ENCODE assay signal across 13 mouse cellular contexts in the genomic region with DNA sequence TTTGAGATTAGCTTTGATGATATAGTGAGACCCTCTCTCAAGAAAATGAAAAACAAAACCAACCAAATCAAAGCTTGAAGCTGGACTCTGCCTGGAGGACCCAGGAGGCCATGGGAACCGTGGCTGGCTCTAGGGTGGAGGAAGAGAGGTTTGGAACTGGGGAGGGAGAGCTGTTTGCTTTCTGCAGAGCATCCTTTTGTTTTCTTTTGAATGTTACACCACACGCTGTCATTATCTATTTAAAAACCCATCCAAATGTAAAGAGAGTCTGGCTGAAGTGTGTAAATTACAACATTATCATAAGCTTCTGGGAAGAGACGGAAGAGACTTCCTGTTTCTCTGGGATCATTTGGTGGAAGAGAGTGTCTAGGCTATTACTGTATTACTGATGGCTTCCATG. TPM values are rescaled to one million over a fixed set of nuclear protein-coding genes. Genes with fewer than 3 reads are reported as not detected.
DNase-seq lines count a peak whose midpoint lies in the region; ATAC-seq and TF ChIP-seq lines count a peak whose summit lies in the region.
"Had no signal": no experiment of that assay in that cellular context is flagged by ENCODE, and none has a peak within 500 bp of the region (broad histone marks: within the 10 kb centered on the region; RNA-seq: fewer than 3 reads in every experiment).

No protein-coding gene starts in this region.

- TF ChIP-seq CTCF in layer of hippocampus, adult 2 months (conservative IDR thresholded peaks at IDR 0.05): no peak

- no peak overlapping the region for H3K4me3 ChIP-seq in heart, embryonic 12.5 days
- H3K4me3 ChIP-seq in layer of hippocampus, adult 2 months: no peak overlapping the region
- no peak overlapping the region for H3K4me3 ChIP-seq in embryonic facial prominence, embryonic 10.5 days
- no peak overlapping the region for H3K4me3 ChIP-seq in liver, embryonic 16.5 days (ENCODE audit: low read depth, low read length)
- H3K4me3 ChIP-seq in forebrain, embryonic 14.5 days (ENCODE audit: low read depth, low read length): no peak overlapping the region
- H3K4me3 ChIP-seq: myocyte had no signal

- no peak for DNase-seq in heart, postnatal 4 days
- DNase-seq in layer of hippocampus, adult 2 months (ENCODE audit: low spot score in 2 of 2): no peak
- DNase-seq in layer of hippocampus, postnatal 25 days (ENCODE audit: extremely low spot score in 1 of 2, low spot score in 1 of 2): no peak
- DNase-seq in embryonic facial prominence, embryonic 10.5 days (ENCODE audit: low spot score): no peak
- DNase-seq in right cerebral cortex, postnatal 4 days: no peak
- no peak for DNase-seq in forebrain, embryonic 14.5 days (ENCODE audit: low spot score)
- DNase-seq: adrenal gland, postnatal 36 days; B cell, adult 2 months; cerebellum, adult 11-12 months had no signal

- H3K27me3 ChIP-seq in heart, embryonic 12.5 days (replicated peaks): no peaks in the 10 kb centered on the region
- no peaks in the 10 kb centered on the region for H3K27me3 ChIP-seq in embryonic facial prominence, embryonic 10.5 days (replicated peaks; ENCODE audit: low read depth, poor library complexity, severe bottlenecking)
- H3K27me3 ChIP-seq in liver, embryonic 16.5 days (ENCODE audit: control insufficient read depth, insufficient read depth, low read depth, low read length): no peaks in the 10 kb centered on the region
- no peaks in the 10 kb centered on the region for H3K27me3 ChIP-seq in forebrain, embryonic 14.5 days (replicated peaks; ENCODE audit: control insufficient read depth, insufficient read depth, low read length)

- WGBS in heart, embryonic 12.5 days: 60% methylated on average over 3 of the region's 3 CpGs
- WGBS in embryonic facial prominence, embryonic 10.5 days: 64% methylated on average over 3 of the region's 3 CpGs
- 49% methylated on average over 3 of the region's 3 CpGs for WGBS in liver, embryonic 16.5 days (ENCODE audit: insufficient replicate concordance)
- 65% methylated on average over 3 of the region's 3 CpGs for WGBS in forebrain, embryonic 14.5 days

- no peak for ATAC-seq in heart, embryonic 12.5 days (ENCODE audit: insufficient number of reproducible peaks, low FRiP score)
- no peak for ATAC-seq in liver, embryonic 16.5 days (ENCODE audit: low read depth)
- no peak for ATAC-seq in forebrain, embryonic 14.5 days
- ATAC-seq: forebrain, embryonic 16.5 days had no signal

- H3K4me2 ChIP-seq in heart, embryonic 12.5 days: no peak overlapping the region
- no peak overlapping the region for H3K4me2 ChIP-seq in liver, embryonic 16.5 days (ENCODE audit: low read depth, low read length)
- H3K4me2 ChIP-seq in forebrain, embryonic 14.5 days (ENCODE audit: low read length): no peak overlapping the region

- no peaks in the 10 kb centered on the region for H3K36me3 ChIP-seq in heart, embryonic 12.5 days
- peaks cover 17% of the 10 kb centered on the region for H3K36me3 ChIP-seq in embryonic facial prominence, embryonic 10.5 days (replicated peaks)
- no peaks in the 10 kb centered on the region for H3K36me3 ChIP-seq in liver, embryonic 16.5 days (ENCODE audit: control insufficient read depth, insufficient read depth)
- H3K36me3 ChIP-seq in forebrain, embryonic 14.5 days (ENCODE audit: control insufficient read depth, insufficient read depth, low read length): no peaks in the 10 kb centered on the region

- peak overlapping the region; percentile 92 for H3K27ac ChIP-seq in heart, embryonic 12.5 days (ENCODE audit: poor library complexity, severe bottlenecking)
- peak overlapping the region; percentile 48; the same call in 1 of the 2 replicates for H3K27ac ChIP-seq in layer of hippocampus, adult 2 months
- 0 out of 2 replicates have a peak overlapping the region, but pooled peaks have one; percentile 48 for H3K27ac ChIP-seq in embryonic facial prominence, embryonic 10.5 days (replicated peaks)
- H3K27ac ChIP-seq in liver, embryonic 16.5 days (ENCODE audit: low read length): peak overlapping the region; percentile 68
- no peak overlapping the region for H3K27ac ChIP-seq in forebrain, embryonic 14.5 days (ENCODE audit: low read depth, low read length)

- H3K9ac ChIP-seq in heart, embryonic 12.5 days: no peak overlapping the region
- no peak overlapping the region for H3K9ac ChIP-seq in liver, embryonic 16.5 days (ENCODE audit: low read depth, low read length)
- H3K9ac ChIP-seq in forebrain, embryonic 14.5 days (ENCODE audit: low read length): no peak overlapping the region

- H3K4me1 ChIP-seq in heart, embryonic 12.5 days (replicated peaks): peaks cover 92% of the 10 kb centered on the region
- peaks cover 77% of the 10 kb centered on the region for H3K4me1 ChIP-seq in embryonic facial prominence, embryonic 10.5 days
- peaks cover 22% of the 10 kb centered on the region for H3K4me1 ChIP-seq in liver, embryonic 16.5 days (ENCODE audit: control insufficient read depth, low read depth, low read length)
- H3K4me1 ChIP-seq in forebrain, embryonic 14.5 days (ENCODE audit: control insufficient read depth, insufficient read depth, low read length): no peaks in the 10 kb centered on the region

- H3K9me3 ChIP-seq in heart, embryonic 12.5 days (replicated peaks): no peaks in the 10 kb centered on the region
- H3K9me3 ChIP-seq in embryonic facial prominence, embryonic 10.5 days: no peaks in the 10 kb centered on the region
- no peaks in the 10 kb centered on the region for H3K9me3 ChIP-seq in liver, embryonic 16.5 days (replicated peaks; ENCODE audit: control insufficient read depth, low read length)
- no peaks in the 10 kb centered on the region for H3K9me3 ChIP-seq in forebrain, embryonic 14.5 days (replicated peaks; ENCODE audit: control insufficient read depth, low read length)

RNA-seq across cellular contexts. Expression of gene Actn1, which starts 43.1 kb away (rescaled TPM):
- polyA plus RNA-seq in heart, embryonic 12.5 days (2016; fragmentation: Nextera tagmentation; extraction: Ambion mirVana): 63.6 and 65.0 TPM in 2 replicates
- total RNA-seq in heart, postnatal 4 days (2021): 100 to 1,000 TPM; 114 to 116 TPM
- 100 to 1,000 TPM in 1 of 2 experiments, 10 to 100 TPM in 1; 91.0 to 103 TPM for total RNA-seq in layer of hippocampus, adult 2 months (2021)
- total RNA-seq in layer of hippocampus, postnatal 25 days (2021): 100 to 1,000 TPM in 1 of 2 experiments, 10 to 100 TPM in 1; 93.4 to 102 TPM
- polyA plus RNA-seq in embryonic facial prominence, embryonic 10.5 days (2016; fragmentation: Nextera tagmentation; extraction: Ambion mirVana): 38.2 and 39.3 TPM in 2 replicates
- 7.9 and 10.3 TPM in 2 replicates for polyA plus RNA-seq in liver, embryonic 16.5 days (2015; fragmentation: Nextera tagmentation; extraction: Ambion mirVana)
- 7.1 and 7.3 TPM in 2 replicates for polyA plus RNA-seq in forebrain, embryonic 14.5 days (2014; fragmentation: Nextera tagmentation; extraction: Ambion mirVana)
